Mouse (Mus musculus): ENCODE data around the gene Slc30a1.

Gene Slc30a1

DNA sequence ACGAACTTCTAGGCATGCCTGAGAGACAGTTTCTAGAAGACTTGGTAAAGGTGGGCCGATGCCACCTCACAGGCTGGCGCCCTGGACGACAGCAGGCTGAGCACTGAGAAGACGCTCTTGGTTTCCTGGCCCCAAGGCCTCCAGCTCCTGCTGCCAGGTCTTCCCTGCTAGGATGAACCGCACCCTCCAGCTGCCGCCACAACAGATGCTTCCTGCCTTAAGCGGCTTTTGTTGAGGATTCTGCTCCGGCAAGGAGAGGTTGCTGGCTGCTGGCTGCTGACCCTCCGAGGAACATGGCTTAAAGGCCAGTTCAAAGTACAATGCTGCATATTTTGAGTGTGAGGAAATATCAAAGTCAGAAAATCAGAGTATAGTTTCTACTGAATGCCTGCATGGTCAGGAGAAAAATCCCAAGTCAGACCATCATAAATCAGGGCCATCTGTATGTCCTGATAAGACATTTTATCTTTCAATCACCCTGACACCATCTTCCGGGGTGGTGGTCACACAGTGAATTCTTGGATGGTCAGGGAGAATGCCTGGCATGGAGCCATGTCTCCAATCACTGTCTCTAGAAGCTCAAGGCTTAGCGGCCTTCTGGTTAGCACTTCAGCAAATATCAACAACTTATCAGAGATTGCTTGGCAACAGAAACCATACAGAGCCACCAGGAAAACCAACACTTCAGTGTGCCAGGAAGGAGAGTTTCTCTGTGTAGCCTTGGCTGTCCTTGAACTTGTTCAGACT, 9.6 kb upstream of the Slc30a1 start:
- no peak for DNase-seq (ENCODE audit: low spot score)

DNA sequence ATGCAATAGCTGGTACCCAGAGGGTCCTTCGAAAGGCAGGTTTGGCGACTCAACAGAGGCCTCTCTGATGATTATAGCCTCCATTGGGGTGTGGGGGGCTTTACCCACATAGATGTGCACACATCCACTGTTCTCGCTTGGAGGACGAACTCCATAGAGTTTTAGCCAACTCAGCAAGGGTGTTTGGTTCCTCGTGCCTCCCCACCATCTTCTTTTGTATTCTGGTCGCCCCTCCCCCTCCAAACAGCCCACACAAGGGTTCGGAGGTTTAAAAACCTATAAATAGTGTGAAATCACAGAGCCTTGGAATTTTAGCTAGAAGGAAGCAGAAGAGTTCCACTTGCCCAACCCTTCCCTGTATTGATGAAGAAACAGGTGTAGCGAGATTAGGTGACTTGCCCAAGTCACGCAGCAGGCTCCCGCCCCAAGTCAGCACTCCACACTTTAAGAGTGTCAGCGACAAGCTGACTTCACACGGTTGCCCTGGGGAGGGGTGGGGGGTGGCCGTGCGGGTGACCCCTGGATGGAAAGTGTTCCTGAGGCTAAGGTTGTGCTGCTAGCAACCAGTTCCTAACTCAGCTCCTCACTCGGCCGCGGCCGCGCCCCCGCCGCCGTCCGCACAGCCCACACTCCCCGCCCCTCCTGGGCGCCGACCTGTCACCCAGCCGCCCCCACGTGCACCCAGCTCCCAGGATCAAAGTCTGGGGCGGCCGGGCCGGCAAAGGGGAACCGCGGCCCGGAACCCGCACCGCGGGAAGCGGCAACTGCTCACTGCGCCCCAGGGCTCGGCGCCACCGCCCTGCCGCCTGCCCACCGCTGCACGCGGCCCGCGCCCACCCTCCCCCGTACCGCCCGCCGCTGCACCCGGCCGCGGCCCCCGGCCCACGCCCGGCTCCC, 682 bp upstream of the Slc30a1 start:
- DNase-seq (ENCODE audit: low spot score): peak; percentile 29

DNA sequence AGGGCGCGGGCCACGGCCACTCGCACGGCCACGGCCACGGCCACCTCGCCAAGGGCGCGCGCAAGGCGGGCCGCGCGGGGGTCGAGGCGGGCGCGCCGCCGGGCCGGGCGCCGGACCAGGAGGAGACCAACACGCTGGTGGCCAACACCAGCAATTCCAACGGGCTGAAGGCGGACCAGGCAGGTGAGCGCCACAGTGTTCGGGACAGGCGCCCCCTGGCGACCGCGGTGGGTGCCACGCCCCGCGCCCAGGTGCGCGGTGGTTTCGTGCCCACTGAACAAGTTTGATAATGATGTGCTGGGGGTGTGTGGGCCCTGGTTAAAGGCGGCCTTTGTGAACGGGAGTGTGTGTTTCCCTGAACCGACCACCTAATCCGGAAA, 854 bp downstream of the Slc30a1 start:
- peak; percentile 64 for DNase-seq (ENCODE audit: low spot score)

DNA sequence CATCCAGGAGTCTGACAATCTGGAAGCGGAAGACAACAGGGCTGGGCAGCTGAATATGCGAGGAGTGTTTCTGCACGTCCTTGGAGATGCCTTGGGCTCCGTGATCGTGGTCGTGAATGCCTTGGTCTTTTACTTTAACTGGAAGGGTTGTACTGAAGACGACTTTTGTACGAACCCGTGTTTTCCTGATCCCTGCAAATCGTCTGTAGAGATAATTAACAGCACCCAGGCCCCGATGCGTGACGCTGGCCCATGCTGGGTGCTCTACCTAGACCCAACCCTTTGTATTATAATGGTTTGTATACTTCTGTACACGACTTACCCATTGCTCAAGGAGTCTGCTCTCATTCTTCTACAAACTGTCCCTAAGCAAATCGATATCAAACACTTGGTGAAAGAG, 2.3 kb downstream of the Slc30a1 start:
- no peak for DNase-seq (ENCODE audit: low spot score)

DNA sequence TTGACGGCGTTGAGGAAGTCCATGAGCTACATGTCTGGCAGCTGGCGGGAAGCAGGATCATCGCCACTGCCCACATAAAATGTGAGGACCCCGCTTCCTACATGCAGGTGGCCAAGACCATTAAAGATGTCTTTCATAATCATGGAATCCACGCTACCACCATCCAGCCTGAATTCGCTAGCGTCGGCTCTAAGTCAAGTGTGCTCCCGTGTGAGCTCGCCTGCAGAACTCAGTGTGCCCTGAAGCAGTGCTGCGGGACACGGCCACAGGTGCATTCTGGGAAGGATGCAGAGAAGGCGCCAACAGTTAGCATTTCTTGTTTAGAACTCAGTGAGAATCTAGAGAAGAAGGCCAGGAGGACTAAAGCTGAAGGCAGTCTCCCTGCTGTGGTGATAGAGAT, 2.7 kb downstream of the Slc30a1 start:
- DNase-seq (ENCODE audit: low spot score): no peak

DNA sequence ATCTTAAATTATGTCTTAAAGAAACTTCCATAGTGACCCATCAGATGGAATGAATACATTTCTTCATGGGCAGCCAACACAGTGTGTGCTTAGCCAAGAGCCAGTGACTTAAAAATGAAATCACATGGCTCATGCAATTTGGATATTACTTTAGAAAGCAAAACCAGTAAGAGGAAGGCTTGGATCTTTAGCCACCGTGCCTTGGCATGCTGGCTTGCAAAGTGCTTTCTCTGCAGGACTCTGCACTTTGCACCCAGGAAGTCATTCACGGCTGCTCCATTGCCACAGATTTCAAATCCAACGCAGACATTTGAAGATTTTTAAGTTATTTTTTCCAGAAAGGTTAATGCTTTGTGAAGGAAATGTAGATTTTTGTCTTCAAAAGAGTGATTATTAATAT, 4.1 kb downstream of the Slc30a1 start:
- no peak for DNase-seq (ENCODE audit: low spot score)

DNA sequence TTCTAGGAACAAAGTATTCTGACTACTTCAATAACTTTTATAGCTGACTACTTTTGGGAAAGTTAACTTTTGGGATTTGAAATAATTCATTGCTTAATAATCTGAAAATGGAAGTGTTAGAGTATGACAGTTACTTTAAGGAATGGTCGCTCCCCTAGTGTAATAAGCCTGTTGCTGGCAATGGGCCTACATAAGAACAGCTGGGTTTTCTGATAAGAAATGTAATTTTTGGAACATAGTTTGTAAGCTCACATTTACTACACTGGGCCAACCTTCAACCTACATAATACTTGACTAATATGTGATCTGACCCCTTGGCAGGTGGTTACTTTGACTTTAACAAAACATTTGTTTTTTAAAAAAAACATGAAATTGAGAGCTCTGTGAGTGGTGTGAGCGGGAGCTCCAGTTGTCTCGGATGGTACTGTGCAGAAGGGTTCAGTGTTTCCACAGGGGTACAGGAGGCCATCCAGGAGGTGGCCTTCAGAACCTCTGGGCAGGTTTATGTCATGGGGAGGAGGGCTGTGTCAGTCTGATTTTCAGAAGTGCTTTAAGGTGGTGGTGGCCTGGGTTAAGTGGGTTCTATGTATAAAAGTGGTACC, 4.6 kb downstream of the Slc30a1 start:
- no peak for DNase-seq (ENCODE audit: low spot score)

DNA sequence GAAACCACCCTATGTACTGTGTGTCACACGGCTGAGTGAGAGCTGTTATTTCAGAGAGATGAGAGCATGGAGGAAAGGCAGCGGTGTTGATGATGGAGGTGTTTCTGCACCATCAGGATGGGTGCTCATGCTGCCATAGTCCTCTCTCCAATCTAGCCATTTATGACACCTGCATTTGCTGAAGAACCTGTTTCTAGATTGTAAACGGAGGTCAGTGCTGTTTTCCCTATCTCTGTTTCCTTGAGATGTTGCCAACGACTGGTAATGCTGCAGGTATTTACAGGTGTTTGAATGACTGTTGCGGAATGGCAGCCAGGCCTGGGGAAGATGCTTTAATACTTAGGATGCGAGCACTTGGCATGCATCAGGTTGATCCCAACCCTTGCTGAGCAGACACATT, 8.1 kb downstream of the Slc30a1 start:
- DNase-seq (ENCODE audit: low spot score): no peak

DNA sequence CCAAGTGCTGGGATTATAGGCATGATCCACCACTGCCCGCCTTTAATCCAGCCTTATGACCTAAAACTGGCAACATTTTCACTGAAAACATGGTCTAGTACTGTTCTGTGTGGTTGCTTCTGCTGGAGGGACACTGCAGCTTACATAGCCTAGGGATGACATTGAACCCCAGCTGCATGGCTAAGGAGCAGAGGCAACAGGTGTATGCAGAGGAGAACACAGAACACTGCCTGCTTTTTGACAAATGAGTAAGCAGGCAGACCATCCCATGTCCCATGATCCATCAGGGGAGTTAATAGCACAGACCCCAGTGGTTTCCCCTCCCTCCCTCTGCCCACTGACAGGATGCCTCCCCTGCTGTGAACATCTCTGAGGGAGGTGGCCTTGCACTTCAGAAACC, 9.0 kb downstream of the Slc30a1 start:
- no peak for DNase-seq (ENCODE audit: low spot score)

DNA sequence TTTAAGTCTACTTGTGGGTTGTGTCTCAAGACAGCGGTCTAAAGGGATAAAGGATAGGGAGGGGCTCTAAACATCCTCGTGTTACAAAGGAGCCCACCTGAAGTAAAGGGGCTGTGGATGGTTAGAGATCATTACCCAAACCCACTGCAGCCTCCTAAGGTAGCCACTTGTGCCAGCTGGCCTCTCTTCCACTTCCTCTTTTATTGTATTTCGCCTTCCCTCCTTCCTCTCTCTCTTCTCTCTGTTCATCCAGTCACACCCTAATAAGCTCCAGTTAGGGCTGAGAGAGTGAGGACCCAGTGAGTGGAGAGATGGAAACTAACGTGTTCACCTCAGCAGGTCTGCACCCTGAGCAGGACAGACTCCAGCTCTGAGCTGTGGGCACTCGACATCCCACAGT, 10.3 kb downstream of the Slc30a1 start:
- no peak for DNase-seq (ENCODE audit: low spot score)

DNA sequence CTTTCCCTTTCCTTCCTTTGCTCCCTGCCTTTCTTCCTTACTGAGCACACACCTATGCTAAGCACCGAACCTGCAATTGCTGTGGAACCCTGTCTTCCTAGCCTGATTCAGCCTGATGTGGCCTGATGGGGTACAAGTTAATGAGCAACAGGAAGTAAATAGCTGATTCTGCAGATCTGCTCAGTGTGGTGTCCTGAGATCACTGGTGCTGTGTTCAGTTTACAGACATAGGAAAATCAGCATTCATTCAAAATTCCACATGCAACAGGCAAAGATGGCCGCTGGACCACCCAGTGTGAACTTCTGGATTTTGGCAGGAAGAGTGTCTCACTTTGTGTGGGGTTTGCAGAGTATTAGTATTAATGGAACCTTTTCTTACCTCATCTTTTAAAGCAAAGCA, 12.8 kb downstream of the Slc30a1 start:
- no peak for DNase-seq (ENCODE audit: low spot score)

DNA sequence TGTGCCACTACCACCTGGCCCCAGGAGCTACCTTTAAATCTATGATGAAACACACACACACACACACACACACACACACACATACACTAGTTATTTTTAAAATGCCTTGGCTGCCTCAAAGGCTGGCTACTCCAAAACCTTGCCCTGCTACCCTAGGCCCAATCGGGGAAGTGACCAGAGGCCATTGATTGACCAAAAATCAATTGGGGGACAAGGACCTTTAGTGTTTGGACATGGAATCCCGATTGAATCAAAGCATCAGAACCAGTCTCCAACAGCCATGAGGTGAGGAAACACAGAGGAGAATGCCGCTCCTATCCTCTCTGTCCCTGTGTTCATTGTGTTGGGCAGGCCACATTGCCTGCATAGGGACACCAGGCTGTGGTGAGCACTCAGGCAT, 15.1 kb downstream of the Slc30a1 start:
- DNase-seq (ENCODE audit: low spot score): no peak

DNA sequence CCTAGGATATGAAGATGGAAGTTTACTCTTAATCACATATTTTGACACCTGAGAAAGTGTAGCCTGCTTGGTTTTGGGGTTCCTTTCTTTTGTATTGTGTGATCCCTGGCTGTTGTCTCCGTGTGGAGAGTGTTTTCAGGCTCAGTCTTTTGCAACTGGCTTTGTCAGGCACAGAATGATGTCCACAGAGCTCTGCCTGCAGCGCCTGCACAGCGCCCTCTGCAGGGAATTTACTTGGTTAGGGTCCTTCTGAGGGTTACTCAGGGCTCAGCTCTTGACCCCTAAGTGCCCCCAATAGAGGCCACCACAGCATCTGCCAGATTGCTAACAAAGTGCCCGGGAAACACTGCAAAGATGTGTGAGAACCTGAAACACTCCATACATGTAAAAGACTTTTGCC, 18.9 kb downstream of the Slc30a1 start:
- DNase-seq (ENCODE audit: low spot score): no peak

DNA sequence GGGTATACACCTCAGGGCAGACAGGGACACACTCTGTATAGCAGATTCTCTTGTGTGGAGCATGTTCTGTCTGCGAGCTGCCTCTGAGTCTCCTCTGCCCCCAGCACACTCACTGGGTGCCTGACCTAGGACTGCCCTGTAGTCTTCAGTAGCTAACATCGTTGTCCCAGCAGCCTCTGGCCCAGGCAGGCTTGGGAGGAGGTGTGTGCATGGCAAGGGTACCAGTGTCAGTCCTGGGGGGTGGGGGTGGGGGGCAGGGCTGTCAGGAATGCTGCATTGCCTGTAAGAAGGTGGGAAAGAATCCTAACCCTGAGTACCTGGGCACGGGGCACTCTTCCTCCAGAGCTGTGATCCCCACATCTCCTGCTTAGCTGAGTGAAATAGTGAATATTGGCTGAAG, 20.1 kb downstream of the Slc30a1 start:
- no peak for DNase-seq (ENCODE audit: low spot score)

DNA sequence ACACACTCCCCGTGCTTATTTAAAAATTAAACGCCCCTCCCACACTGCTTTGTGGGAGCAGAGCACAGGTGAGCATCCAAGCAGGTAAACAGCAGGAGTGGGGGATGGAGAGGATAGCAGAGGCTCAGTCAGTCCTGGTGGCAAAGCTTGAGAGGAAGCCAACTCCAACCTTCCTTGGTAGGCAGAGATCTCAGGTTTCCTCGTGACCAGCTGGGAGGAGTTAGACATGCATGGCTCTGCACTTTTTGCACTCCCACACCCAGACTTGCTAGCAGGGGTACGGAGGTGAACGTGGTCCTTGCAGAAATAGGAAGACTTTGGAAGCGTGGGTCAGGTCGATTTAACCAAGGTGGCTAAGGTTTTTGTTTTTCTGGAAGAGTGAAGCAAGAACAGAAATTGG, 21.8 kb downstream of the Slc30a1 start:
- no peak for DNase-seq (ENCODE audit: low spot score)

DNA sequence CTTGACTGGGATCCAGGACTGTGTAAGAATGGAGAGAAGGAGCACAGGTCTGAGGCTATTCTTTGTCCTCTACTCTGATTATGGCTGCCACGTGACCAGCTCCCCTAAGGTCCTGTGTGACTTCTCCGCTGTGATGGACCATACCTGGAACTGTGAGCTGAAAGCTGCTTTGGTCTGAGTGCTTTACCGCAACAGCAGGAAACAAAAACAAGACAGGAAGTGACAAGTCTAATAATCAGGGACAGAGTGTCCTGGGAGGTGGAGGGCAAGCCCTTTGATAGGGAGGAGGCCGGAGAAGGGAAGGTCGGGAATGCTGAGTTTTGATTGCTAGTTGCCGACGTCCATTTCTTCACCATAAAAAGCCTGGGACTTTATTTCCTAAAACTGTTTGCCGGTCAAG, 22.5 kb downstream of the Slc30a1 start:
- no peak for DNase-seq (ENCODE audit: low spot score)

DNA sequence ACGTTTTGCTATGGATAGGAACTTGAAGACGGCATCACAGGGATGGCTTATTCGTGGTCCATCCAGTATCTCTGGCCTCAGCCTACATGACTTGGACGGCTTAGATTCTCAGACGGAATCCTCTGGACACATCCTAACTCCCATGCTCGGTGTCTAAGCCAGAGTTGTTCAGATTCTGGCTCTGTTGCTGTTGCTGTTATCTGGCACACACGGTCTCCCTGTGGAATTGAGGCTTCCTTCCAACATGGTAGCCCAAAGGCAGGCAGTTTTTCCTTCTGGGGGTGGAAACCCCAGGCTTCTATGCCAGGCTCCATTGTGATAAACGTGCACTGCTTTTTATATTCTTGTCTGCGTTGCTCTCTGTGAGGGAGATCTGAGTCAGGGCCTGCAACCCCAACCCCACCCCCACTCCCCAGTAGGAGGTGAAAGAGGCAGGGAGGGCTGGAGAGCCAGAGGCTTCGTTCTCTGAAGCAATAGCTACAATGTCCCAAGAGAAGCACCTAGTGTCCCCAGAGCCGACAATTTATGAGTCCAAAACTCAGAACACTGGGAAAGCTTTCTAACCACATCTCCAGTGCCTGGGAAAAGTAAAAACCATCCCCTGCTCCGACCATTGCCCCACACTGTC, 23.4 kb downstream of the Slc30a1 start:
- no peak for DNase-seq (ENCODE audit: low spot score)

DNA sequence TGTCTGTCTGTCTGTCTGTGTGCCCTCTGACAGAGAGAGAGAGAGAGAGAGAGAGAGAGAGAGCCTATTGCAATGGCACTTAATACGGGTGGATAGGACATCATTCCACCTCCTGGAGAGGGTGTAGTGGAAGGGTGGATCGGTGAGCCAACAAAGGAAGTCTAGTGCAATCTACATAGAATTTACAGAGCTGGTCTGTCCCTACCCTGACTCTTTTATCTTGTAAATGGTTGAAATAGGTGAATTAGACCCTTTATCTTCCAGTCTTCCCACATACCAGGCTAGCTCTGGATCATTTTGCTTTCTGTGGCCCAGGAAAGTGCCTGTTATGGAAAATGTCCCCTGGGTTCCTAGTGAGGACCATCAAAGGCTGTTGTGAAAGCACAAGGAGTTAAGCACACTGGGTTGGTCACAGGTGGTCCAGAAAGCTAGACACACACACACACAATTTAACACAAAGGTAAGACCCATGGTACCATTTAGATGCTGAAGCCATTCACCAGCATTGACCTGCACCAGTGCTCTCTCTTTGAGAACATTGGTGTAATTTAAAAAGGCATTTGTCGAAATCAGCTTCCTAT, 24.0 kb downstream of the Slc30a1 start:
- no peak for DNase-seq (ENCODE audit: low spot score)

DNA sequence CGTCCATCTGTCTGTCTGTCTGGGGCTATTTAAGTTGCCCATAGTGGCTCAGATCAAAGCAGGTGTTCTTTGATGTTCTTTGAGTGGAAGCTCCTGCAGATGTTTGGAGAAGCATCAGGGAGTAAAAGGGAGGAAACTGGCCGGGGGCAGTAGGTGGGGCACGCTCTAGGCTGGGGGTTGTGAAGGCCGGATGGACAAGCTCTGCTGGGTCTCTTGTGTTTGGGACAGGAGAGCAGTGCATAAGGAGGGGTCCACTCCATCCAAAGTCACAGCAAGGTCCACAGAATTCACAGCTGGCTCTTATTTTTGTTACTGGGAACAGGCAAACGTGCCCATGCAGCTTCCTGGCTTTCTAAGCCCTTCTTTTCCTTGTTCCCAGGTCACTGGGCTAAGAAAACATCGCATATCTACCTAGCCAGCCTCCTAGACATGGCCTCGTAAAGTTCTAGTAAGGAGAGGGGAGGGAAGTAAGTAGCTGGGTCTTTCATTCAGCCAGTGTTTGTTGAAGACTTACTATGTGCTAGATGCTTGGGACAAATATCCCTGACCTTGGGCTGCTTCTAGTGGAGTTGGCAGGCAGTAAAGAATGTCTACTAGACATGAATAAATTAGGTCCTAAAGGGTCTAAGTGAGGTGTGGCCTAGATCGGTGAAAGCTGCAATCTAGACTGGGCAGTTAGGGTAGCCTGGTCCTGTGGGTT, 25.9 kb downstream of the Slc30a1 start:
- no peak for DNase-seq (ENCODE audit: low spot score)

DNA sequence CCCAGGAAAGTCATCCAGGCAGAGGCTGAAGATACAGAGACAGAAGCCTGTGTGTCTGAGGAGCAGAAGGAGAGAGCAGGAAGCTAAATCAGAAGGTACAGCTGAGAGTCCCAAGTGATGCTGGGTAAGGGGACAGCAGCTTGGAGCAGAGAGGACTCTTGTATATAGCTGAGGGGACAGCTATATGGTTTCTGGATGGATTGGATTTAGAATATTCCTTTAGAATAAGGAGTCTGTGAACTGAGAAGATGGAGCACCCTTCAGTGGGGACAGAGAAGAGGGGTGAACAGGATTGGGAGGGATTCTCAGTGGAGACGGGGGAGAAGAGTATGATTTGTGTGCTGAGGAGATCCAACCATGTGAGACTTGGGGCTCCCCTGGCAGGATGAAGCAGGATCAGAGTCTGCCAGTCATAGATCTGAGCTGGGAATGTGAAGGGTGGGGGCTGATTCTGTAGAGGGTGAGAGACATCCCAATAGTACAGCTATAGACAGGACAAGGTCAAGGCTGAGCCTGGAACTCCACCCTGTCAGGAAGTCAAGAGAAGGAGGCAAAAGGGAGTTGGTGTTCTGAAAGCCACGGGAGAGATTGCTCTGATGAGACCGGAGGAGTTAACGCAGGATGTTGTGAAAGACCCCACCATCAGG, 26.5 kb downstream of the Slc30a1 start:
- DNase-seq (ENCODE audit: low spot score): no peak

DNA sequence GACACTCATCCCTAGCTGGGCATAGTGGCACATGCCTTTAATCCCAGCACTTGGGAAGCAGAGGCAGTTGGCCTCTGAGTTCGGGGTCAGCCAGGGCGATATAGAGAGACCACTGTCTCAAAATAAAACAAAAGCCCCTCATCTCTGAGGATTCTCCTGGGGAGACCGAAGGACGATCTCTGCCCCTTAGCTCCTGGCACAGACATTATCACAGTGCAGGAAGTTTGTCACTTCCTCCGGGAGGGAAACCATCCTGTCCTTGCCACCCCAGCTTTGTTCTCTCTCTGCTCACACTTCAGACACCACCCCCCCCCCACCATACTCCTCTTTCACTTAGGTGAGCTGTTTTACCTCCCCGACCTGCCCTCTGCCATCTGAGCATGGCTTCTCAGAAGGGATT, 37.1 kb downstream of the Slc30a1 start:
- DNase-seq (ENCODE audit: low spot score): no peak

Measured in left cerebral cortex, adult 11 months (tissue).